Mouse (Mus musculus): ENCODE measurements at regions not wholly inside any gene's neighbourhood (a gene's known extent, or its start where the extent isn't known, plus 50 kb on each side); places are given as distances from the start of the nearest gene placed in this dataset.

DNA sequence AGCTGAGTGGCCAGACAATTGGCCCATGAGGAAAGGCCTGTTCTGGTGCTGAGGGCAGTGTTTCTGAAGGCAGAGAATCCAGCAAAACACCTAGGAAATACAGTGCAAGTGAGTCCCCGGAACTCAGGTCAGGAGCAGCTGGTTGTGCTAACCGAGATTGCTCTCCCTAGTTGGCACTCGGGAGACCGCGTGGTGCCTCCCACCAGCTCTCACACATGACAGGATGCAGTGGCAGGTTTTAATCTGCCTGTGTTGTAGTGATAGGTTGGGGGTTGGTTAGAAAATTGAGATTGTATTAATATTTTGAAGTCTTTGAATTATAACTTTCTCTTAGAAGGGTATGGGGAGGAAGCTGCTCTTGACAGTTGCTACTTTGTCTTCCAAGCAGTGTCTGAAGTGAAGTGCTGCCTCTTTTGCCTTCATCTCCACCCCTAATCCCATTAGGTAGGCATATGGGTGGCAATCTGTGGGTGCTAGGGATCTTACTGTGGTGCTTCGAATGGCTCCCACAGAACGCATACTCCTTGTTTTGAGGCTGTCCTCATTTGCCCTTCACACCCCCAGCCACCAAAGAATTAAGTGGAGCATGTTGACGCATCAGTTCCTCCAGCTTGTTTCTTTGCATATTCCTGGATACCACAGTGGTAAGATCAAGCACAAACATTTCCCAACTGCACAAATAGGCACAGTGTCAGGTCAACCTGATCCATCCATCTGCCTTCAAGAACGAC is 52.6 kb upstream of the Acsl3 start:
- H3K9ac ChIP-seq (replicated peaks): no peak overlapping the region
- ATAC-seq (ENCODE audit: insufficient read depth): no peak
- no peak overlapping the region for H3K4me3 ChIP-seq (ENCODE audit: insufficient read depth in 1 of 2, low read depth in 2 of 2, low read length in 2 of 2)

More for the DNA sequence above, 52.6 kb upstream of the Acsl3 start:
- H3K9me3 ChIP-seq (ENCODE audit: control insufficient read depth, low read length): no peaks in the 10 kb centered on the region
- WGBS (ENCODE audit: insufficient replicate concordance): 62% methylated on average over 9 of the region's 9 CpGs
- TF ChIP-seq EP300 (IDR thresholded peaks at IDR 0.05; ENCODE audit: low read depth) (no peak), CTCF (IDR thresholded peaks at IDR 0.05; ENCODE audit: low read depth) (no peak)
- H3K36me3 ChIP-seq (replicated peaks; ENCODE audit: control insufficient read depth, insufficient read depth, low read depth): no peaks in the 10 kb centered on the region
- H3K27me3 ChIP-seq (ENCODE audit: control insufficient read depth, insufficient read depth, low read length): no peaks in the 10 kb centered on the region
- no peaks in the 10 kb centered on the region for H3K4me1 ChIP-seq (replicated peaks; ENCODE audit: control insufficient read depth in 2 of 2, insufficient read depth in 2 of 2, low read length in 1 of 2)
- H3K27ac ChIP-seq: no peak overlapping the region
- no peak for DNase-seq (ENCODE audit: low read depth in 3 of 3, low spot score in 3 of 3)
- no peak overlapping the region for H3K4me2 ChIP-seq (ENCODE audit: low read depth)

All from liver, embryonic 14.5 days (tissue).